Mouse (Mus musculus) CD4-positive, CD25-positive, alpha-beta regulatory T cell, adult 4 months (primary cell): ENCODE measurements around the gene Dppa5a. TPM values are rescaled to one million over a fixed set of nuclear protein-coding genes. Genes with fewer than 3 reads are reported as not detected.
"Not testable (repeated sequence)": the region's sequence is repeated elsewhere in the genome, so short reads cannot be mapped to it uniquely, and the experiment has no call there.

ENCODE experiments used
- ATAC-seq: one replicate; pipeline ENCODE4 v1.8.0; 2017
- polyA plus RNA-seq, 2 experiments: library from polyadenylated mRNA; unstranded; fragments of 100-300 nt; shearing (Covaris generic); gene quantifications; one replicate each; pipeline ENCODE4 v1.2.1; 2017

The Dppa5a gene
- polyA plus RNA-seq, 2 experiments from 2014 or later, result not detected

DNA sequence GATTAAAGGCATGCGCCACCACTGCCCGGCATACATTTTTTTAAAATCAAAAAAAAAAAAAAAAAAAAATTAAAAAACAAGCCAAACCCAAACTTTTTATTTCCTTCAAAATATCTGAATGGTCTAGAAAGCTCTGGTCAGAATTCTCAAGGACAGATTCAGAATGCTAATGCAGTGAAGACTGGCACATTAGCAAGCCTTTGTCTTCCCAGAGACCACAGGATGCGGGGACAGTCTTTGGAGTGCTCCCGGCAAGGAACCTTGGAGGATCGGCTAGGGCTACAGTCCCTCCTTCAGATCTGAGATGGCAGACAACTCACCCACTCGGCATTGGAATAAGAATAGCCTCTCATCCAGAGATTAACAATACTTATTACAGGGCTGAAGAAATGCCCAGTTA, 3.3 kb downstream of the Dppa5a start:
- ATAC-seq, result no peak

DNA sequence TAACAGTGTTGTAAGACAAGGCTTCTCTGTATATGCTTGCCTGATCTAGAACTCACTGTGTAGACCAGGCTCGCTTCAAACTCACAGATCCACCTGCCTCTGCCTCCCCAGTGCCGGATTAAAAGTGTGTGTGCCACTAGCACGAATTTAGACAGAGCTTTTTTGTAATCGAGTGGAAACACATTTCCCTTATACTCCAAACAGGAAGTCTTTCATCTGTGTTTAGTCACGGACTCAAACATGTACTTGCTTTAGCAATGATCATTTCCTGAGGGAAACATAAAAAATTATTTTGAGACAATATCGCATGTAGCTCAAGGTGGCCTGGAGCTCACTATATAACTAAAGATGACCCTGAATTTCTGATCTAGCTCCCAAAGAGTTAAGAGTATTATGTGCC, 4.6 kb downstream of the Dppa5a start:
- no peak for ATAC-seq

DNA sequence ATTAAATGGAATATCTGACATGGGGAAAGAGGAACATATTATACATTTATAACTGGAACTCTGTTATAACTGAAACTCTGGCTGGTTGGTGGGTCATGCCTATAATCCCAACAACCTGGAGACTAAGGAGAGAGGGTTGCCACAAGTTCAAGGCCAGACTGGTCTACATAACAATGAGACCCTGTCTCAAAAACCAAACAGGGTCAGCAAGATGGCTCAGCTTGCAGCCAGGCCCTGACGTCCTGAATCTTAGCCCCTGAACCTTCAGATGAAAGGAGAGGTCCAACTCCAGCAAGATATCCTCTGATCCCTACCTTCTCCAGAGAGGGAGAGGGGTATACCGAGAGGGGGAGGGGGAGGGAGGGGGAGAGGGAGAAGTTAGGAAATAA, 7.5 kb downstream of the Dppa5a start:
- ATAC-seq, result no peak

DNA sequence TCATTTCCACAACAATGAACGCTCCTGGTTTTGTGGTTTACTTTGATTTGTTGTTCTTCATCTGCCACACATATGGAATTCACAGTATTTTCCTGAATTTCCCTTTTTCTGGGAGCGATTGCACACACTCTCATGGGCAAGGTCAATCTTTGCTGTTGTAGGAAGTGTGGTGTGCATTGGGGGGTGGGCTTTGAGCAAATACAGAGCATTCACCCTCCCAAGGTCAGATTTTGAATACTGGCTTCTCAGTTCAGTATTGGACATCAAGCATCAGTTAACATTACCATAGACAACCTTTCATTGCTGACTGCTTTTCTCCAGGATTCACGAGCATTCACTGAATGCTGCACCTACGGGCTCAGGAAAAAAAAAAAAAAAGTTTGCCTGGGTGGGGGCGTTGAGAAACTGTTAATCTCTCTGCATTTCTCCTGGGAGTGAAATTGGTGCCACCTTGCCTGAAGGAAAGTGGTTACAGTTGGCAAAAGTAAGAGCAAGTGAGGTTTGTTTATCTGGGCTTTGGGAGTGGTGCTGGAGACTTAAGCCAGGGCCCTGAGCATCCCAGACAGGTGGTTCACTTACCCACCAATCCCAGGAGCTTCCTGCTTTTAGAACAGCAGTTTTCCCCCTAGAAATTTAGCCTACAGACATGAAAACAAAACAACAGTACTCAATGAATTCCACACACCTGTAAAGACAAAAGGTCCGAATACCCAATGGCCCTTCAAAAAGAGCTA, 8.1 kb downstream of the Dppa5a start:
- ATAC-seq, result no peak

DNA sequence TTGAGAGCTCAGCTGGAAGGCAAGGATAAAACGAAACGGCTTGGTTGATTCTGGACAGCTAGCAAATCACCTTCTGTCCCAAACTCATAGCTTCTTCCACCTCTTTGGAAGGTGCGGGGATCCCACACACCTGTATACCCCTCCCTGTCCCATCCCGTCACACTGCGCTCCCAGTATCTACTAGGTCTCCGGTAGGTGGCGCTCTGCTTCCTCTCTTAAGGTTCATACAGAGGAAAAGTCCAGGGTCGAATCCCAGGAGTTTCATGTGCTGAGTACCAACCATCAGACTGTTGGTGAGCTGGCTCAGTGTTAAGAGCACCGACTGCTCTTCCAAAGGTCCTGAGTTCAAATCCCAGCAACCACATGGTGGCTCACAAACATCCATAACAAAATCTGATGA, 9.9 kb downstream of the Dppa5a start:
- no peak for ATAC-seq

DNA sequence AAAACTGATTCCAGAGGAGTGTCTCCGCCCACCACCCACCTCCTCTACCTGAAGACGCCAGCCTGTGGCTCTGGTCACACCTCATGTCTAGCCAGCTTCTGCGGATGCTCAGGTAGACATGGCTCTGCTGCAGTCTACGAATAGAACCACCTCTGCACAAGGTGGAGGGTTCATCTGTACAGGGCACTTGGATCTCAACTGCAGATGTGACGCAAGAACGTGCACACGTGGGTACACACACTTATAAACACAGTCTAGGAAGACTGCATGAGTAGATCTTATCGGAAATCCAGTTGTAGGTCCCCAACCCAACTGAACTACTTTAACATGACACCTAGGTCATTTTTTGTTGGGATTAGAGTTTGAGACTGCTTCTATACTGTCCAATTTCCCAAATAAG, 12.4 kb downstream of the Dppa5a start, which contains the start of gene Gsta2:
Gene Gsta2 (minus strand): TSS at position 178 of the 400 bp plus-strand sequence.
- no peak for ATAC-seq

DNA sequence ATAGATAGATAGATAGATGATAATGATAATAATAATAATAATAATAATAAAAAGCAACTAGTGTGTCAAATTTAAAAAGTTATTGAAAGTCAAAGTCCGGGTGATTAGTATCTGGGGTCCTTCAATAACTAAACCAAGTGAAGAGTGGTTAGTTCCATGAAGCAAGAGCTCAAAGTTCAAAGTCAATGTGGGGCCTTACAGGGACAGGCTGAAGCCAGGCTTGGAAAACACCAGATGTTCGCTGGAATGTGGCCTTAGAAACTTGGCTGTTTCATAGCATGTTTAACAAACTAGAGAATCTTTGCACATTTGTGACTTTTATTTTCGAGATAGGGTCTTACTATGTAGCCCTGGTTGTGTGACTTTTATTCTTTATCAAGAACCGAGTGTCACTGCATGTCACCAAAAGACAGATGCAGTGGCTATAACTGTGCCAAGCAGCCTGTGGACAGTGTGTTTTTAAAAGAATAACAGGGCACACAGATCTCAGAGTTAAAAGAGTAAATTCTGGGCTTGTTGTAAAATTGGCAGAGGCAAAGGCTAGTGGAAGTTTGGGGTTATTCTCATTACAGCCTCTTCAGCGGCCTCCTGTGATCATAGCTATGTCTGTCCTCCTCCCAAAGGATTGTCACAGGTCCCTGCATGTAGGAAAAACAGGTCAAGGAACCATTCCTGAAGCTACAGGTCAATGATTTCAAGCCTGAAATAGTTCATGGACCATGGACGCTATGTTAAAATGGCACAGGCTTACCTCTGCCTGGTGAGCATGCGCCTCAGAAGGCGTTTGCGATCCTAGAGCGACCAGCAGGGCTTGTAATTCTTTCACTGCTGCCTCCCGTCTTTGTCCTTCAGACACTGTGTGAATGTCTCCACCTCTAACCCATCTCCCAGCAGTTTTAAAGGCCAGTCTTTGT, 13.1 kb downstream of the Dppa5a start:
- ATAC-seq, result no peak

DNA sequence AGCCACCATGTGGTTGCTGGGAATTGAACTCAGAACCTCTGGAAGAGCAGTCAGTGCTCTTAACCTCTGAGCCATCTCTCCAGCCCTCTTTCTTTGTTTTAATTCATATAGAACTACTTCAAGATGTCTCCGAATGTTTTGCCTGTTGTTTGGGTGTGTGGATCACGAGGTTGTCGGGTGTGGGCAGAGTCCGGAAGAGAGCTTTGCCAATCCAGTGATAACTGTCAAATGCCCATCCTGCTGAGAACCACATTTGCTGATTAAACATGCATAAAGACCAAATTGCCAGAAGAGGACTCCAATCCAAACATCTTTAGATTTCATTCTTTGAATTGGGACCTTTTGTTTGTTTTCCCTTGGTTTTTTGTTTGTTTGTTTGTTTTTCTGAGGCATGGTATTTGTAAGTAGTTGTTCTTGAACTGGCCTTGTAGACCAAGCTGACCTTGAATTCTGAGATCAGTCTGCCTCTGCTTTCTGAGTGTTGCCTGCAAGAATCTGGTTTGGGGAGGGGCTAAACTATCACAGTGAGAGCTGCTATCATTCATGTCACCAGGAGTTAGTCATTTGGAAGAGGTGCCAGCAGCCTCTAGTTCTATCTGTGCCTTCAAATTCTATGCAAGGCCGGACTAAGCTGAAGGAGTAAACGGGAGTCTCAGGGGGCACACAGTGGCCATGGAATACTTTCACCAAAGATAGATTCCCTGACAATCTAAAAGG, 16.3 kb downstream of the Dppa5a start:
- no peak for ATAC-seq

DNA sequence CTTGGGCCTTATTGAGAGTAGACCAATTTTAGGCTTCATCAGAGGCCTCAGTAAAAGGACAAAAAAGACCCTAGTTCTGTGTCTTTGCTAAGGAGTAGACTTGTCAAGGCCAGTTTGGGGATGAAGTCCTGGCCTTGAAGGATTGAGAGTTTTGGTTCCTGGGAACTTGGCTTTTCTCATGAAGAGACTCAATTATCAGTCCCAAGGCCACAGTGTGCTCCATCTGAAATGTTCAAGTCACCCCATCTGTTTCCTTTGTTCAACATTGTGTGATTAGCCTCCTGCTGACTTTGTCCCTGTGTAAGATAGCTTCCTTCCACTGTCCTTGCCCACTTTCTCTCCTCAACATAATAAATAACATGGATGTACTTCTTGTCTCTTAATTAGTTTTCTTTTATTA, 18.0 kb downstream of the Dppa5a start:
- ATAC-seq, result not testable (repeated sequence)

DNA sequence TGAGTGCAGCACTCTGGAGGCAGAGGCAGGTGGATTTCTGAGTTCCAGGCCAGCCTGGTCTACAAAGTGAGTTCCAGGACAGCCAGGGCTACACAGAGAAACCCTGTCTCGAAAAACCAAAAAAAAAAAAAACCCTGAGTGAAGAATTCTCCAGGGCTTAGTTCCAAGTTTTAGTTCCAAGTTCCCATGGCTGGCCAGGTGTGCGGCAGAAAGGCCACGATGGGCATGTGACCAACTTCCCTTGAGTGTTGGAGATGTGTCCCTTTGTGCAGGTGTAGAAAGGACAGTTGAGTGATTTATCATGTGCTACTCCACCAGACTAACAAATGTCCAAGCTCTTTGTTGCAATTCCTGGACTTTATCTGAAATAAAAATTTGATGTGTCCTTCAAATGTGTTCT, 18.8 kb downstream of the Dppa5a start:
- ATAC-seq, result not testable (repeated sequence)

DNA sequence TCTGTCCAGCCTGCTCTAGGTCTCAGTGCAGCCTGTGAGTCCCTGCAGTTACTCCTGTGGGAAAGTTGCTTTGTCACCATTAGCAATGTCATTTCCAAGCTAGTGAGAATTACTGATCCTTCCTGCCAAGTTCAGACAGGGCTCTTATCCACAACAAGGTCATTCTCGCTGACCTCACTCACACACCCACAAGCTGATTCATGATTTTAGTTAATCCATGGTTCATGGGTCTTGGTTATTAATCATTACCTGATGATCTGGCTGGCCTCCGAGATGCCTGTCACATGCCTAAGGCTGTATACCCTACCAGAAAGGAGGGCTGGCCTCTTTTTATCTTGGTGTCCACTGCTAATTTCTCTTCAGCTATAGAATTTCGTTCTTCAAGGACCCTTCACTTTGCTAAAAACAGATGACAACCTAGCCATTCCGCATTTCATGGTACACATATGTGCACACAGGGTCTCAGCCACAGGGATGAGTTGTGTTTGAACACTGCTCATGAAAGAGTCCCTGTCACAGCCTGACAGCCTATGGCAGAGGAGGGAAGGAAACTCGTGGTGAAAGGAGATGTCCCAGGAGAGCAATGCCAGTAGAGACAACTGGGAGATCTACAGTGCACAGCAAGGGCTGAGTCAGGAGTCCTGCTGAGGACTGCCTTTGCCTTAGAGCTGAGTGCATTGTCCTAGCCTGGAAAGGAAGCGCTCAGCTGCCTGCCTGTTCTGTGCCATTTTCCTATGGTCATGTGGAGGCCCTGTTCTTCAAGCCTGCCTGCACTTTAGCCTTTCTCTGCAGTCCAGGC, 19.6 kb downstream of the Dppa5a start:
- not testable (repeated sequence) for ATAC-seq

DNA sequence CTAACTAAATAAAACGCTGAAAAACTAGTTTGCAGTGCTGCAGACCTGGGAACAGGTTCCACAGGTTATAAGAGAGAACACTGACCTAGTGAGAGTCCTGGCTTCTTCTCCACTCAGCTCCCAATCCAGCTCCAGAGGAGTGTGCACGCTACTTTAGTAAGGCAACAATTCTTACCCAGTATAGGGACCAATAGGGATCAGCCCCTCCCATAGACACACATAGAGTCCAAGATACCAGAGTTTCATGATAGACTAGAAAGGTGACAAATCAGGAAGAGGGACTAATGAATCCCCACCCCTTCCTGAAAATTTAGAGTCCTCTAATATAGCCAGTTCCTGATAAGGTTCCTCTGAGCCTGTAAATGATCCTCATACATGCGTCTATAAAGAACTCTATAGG, 21.0 kb downstream of the Dppa5a start:
- no peak for ATAC-seq

DNA sequence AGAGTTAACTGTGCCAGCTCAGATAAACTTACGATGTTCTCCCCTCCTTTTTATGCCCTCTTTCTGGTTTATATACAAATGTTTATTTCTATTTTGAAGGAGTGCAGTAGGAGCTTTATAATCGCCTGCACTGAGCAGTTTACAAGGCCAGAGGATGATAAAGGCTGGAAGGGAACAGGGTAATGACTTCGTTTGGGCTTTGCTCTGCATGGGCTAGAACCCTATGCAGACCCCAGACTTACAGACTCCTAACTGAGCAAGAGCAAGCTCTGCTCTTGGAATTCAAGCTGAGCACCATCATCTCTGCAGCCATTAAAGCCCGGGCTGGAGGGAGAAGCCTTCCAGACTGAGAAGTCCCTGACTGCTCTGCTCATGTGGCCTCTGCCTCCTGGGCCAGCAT, 22.7 kb downstream of the Dppa5a start:
- not testable (repeated sequence) for ATAC-seq

DNA sequence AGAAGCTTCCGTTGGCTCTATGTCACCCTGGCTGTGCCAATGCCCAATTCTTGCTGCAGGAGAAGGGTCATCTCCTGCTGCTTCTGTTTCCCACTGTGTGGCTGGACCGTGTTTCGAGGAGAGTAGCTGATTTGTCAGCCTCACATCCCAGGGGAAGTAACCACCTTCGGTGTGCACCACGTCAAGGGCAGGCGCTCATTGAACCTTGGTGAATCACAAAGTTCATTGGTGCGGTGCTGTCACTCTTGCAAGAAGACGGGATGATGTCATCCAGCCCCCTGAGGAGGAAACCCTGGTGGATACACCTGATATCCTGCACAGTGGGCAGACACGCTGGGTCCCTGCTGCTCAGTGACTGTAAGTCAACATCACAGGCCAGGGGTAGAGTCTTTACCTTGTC, 24.9 kb downstream of the Dppa5a start:
- not testable (repeated sequence) for ATAC-seq

DNA sequence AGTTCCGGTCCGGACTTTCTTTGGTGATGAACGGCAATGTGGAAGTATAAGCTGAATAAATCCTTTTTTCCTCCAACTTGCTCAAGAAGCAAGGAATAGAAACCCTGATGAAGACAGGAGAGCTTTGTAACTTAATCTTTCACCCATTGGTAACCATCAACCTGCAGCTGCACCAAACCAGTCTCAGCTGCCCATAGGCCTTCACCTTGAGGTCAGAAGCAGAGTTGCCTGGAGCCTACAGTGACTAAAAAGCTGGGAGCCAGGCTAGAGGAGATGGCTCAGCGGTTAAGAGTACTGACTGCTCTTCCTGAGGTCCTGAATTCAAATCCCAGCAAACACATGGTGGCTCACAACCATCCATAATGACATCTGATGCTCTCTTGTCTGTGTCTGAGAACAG, 25.5 kb downstream of the Dppa5a start:
- not testable (repeated sequence) for ATAC-seq

DNA sequence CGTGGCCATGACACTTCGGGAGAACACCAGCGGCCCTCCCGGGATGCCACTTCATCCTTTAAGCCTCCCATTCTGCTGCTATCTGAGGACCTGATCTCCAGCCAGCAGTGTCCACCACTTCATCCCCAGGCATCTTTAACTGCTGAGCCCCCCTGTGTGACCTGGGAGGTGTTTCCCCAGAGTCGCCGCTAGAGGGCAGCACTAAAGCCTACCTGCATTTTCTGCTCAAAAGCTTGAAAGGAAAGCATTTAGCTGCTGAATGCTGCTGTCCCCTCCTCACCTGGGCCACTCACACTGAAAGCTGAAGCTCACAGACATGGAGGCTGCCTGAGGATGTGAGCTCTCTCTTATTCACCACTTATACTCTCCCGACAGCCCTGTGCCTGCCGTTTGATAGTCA, 27.7 kb downstream of the Dppa5a start:
- ATAC-seq, result not testable (repeated sequence)

DNA sequence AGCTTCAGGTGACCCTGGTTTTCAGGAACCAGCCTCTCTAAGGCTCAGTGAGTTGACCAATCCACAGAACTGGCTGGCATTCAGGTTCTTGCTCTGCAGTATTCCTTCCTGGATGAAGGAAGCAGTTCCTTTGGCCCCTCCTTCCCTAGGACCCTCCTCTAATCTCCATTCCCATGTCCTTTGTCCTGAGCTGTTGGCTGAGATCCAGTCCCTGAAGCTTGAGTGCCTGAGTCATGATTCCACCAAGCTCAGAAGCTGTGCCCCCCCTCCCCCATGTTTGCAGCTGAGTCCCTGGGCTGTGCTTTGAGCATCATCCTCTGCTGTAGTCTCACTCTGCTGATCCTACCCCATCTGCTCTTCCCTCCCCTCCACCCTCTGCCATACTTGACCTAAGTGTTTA, 30.9 kb downstream of the Dppa5a start:
- not testable (repeated sequence) for ATAC-seq

DNA sequence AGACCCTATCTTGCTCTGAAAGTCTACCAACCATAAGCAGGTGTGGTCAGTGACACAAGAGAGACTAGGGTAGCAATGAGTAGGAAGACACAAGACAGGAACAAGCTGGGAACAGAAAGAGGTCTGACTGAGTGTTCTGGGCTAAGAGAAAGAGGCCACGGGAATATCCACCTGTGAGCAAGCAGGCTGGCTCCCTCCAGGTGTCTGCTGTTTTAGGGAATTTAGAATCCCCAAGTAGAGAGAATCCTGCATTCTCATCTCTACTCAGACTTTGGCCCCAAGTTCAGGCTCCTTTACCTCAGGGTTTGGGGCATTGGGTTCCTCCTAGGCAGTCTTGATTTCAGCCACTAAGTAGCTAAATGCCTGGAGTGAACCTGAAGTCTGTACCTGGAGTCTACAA, 40.7 kb downstream of the Dppa5a start, which contains the start of gene Omt2b:
Gene Omt2b (plus strand): TSS at position 301 of the 400 bp plus-strand sequence.
- ATAC-seq, result not testable (repeated sequence)

DNA sequence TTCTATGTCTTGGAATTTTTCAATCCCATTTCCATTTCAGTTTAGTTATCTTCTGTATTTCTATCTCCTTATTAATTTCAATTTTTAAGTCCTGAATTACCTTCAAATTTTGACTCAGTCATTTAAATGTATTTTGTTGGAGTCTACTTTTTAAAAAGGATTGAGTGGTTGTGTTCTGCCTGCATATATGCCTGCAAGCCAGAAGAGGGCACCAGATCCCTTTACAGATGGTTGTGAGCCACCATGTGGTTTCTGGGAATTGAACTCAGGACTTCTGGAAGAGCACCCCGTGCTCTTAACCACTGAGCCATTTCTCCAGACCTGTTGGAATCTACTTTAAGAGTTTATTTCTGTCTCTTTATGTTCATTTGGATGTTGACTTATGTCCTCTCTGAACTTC, 48.5 kb downstream of the Dppa5a start:
- no peak for ATAC-seq
